Mouse (Mus musculus): ENCODE data around the gene Stk38l.

DNA sequence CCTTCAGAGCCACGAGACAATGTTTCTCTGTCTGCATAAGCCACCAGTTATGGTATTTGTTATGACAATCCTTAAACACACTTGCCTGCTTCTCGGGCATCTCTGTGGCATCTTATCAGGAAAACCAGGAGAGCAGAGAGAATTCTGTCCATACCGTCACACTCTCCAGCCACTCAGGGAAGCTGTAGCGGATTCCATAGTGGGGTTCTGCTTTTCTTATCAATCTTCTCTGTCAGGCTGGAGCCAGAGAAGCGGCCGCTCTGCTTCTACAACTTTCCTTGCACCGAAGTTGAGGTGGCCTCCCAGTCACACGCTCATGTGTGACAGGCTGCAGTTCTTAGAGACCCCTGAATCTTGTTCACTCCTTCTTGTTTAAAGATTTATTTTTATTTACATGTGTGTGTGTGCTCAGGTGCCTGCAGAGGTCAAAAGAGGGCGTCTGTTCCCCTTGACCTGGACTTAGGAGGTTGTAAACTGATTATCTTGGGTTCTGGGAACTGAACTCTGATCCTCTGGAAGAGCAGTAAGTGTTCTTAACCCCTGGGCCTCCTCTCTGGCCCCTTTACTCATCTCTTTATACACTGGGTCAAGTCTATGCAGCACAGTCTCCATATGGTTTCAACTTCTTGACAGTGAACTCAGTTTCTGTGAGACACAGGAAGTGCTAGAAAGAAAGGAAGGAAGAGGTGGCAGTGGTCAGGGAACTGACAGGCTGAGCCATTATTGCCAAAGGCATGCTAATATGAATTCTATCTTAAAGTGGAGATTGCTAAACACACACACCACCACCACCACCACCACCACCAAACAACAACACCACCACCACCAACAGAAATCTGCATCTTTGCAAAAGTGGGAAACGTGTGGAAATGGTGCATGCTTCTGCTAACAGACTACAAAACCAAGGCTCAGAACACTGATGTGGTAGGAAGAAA, 46.4 kb upstream of the Stk38l start:
- TF ChIP-seq TAL1 (IDR thresholded peaks at IDR 0.05; ENCODE audit: low read length) (no peak), GATA1 (IDR thresholded peaks at IDR 0.05; ENCODE audit: low read length) (no peak)
